Mouse (Mus musculus): ENCODE results near the gene Rcbtb1.
"Not testable (repeated sequence)": the region's sequence is repeated elsewhere in the genome, so short reads cannot be mapped to it uniquely, and the experiment has no call there.

Rcbtb1 gene

DNA sequence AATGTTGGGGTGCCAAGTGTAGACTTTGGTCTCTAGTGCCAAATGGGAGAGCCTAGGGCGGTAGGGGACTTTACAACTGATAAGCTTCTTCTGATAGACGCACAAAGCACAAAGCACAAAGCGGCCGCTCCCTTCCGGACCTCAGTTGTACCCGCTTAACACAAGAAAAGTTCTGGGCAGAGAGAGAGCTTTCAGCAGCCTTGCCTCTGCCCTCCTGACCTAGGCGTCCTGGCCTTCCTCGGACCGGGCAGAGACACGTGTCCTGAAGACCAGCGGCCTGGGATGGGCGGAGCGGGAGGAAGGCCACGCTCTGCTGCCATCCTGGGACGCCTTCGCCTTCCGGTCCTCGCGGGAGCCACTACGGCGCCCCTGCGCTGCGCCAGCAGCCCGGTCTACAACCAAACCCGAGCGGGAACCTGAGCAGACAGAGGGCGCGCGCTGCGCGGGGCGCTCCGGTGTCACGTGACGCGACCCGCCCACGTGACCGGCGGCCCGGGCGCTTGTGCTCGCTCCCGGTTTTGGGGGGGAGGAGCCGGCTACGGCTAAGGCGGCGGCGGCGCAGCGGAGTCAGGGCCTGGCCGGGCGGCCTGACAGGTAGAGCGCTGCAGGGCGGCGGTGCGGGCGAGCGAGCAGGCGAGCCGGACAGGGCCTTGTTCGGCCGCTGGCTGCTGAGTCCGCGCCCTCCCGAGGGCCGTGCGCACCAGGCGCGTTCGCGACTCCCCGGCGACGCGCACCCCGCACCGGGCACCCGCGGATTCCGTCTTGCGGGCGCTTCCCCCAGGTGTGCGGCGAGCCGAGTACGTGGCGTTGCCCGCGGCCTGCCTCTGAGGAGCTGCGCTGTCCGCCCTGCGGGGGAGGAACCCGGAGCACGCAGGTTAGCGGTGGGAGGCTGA lies at the start of gene Rcbtb1:
Gene Rcbtb1, plus strand, starts transcription at position 499 of the 893 bp plus-strand sequence.
- DNase-seq, result peak; percentile 96

DNA sequence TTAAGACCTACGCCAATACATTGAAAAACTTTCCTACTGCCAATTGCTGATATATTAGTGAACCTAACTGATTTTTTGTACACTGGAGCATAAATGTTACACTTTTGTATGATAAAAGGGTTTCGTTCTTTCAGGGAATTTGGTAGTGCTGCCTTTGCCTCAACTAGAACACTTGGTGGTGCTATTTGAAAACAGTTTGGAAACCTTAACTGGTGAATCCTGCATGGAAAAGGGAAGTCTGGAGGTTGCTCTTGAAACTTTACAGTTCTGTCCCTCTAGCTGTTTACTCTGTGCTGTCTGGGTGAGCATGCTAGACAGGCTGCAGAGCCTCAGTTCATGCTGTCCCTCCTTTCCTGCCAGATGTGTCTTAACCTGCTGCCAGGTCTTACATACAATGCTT lies 45.4 kb upstream of the Rcbtb1 start:
- peak; percentile 2 for DNase-seq

DNA sequence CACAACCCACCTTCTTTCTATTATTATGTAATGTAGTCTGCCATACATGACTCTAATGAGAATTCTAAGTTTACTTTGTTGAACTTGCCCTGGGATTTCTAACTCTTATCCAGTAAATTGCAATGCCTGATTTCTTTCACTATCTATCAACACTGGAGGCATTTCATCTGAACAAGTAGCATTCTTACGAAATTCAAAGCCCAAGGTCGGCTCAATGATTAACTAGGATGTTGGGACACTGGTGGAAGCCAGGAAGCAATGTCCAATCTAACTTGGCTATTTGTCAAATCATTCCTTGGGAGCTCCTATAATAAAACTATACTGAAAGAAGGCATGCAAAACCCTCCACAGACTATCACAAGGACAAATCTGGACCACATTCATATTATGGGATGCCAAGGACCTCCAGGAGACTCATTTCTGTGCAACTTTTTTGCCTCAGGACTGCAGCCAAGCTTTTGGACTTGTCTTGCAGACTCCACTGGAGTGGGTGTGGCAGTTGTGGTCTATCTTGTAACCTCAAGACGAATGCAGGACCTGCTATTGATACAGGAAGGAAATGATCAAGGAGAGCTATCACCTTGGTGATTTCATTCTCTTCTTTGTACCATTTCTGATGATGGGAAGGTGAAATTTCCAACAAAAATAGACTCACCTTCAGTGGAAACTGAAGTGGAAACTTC lies 43.9 kb upstream of the Rcbtb1 start:
- DNase-seq, result peak; percentile 70

DNA sequence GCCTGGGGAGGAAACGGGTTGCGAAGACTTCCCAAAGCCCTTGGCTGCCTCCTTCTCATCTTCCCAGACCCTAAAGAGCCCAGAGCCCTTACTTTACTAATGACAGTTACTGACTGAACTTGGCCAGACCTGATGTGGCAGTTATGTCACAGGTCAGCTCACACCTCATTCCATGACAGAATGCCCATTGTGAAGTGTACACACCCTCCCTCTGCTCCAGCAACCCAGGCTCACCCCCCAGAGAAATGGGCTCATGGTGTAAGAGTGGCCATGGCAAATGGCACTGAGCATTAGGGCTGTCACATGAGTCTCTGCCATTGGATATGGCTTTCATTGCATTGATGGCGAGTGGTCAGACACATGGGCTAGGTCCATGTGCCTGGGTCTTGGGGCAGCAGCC lies 22.4 kb upstream of the Rcbtb1 start, which contains the start of gene Gm5142:
Gene Gm5142, minus strand, starts transcription at position 101 of the 400 bp plus-strand sequence.
- no peak for DNase-seq

DNA sequence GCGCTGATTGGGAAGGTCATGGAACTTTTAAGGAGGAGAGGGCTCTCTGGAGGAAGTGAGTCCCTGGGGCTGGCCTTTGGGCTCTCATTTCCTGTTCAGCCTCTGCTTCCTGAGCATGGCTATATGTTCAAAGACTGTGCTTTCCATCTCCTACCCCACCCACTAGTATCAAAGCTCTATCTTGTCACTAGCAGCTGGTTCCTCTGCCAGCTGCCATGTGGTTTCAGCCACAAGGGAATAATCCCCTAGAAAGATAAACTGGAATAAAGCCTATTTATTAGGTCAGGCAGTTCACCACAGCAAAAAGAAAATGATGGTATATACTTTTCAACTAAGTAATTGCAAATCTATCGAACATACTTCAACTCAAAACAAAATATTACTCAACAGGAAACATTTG lies 18.3 kb upstream of the Rcbtb1 start:
- DNase-seq, result no peak

DNA sequence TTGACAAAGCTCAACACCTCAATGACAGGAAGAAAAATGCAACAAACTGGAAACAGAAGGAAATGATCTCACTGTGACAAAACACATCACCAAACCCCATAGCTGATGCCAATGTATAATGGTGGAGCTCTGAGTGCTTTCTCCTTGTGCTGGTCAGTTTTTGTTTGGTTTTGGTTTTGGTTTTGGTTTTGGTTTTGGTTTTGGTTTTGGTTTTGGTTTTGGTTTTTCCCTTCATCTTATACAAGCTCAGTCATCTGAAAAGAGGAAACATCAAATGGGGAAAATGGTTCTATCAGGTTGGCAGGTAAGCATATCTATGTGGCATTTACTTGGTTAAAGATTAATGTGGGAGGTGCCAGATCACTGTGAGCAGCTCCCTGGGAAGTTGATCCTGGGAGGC lies 15.5 kb upstream of the Rcbtb1 start:
- DNase-seq, result no peak

DNA sequence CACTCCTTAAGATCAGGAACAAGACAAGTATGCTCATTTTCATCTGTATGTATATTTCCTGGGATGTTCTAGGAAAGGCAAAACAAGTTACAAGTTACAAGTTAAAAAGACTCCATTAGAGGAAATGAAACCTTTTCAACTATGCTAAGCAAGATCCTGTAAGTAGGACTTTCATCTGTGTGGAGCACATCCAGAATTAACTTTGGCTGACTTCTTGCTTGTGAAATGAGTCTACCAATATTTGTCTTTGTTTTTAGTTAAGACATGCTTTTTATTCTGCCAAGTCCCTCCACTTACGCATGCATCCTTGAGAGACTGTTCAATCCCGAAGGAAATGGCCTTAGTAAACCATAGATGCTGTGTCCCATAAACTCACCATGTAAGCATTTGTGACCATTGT lies 14.9 kb upstream of the Rcbtb1 start:
- DNase-seq, result no peak

DNA sequence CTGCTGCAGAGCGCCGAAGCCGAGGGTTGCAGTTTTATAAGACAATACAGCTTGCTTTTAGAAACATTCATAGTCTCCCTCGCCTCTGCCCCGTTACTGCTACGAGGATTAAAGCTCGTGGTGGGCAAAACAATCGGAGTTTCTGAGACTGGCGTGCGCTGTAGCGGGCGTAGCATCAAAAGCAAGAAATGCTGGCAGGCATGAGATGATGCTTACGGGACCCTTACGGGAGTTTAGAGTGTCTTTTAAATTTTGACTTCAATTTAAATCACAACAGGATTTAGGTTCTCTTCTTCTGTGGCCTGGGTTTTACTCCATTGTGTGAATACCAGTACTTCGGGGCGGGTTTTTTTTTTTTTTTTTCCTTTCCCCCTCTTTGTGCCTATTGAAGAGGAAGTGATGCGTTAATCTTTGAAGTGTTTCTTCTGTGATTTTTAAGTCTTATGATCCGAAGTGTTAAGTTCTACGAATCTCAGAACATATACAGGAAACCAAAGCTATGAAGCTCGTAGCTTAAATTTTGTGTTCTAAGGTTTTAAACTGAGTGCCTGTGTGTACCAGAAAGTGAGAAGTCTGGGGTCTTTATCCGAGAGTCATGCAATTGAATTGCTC lies 701 bp downstream of the Rcbtb1 start:
- no peak for DNase-seq

DNA sequence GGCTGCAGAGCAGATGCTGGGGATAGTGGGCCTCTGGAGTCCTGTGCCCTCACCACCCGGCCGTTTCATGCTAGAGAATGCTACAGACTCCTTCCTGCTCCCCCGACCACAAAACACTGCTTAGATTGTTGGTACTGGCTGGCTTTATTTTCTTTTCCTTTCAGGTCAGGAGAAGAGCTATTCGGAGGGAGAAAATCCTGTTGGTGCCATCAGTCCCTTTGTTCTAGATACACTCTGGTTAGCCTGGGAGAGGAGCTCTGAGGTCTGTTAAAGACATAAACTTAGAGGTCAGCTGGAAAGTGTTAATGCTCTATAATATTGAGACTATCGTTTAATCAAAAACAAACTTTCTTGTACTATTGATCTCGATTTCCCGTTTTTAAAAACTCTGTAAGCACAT lies 4.5 kb downstream of the Rcbtb1 start:
- no peak for DNase-seq

DNA sequence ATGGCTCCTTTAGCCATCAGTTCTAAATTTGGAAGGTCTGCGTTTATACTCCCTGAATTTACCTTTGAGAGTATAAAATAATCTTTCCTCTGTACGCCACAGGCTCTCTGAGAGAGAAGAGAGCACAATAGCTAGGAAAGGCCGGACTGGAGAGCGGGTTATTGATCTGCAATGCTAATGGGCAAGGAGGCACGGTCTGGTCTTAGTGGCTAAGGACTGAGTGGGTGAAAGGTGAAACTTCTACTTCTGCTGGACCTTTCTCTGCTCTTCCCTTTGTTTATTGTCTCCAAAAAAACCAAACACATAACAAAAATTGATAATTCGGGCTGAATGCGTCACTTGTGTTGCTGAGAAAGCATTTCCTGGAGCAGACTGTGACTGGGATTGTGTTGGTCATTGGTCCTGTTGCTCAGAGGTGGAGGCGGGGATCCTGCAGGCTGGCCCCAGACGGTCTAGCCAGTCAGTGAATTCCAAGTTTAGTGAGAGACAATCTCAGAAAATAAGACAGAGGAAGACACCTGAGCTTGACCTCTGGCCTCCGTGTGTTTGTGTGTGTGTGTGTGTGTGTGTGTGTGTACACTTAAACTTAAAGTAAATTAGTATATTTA lies 5.1 kb downstream of the Rcbtb1 start:
- DNase-seq, result no peak

DNA sequence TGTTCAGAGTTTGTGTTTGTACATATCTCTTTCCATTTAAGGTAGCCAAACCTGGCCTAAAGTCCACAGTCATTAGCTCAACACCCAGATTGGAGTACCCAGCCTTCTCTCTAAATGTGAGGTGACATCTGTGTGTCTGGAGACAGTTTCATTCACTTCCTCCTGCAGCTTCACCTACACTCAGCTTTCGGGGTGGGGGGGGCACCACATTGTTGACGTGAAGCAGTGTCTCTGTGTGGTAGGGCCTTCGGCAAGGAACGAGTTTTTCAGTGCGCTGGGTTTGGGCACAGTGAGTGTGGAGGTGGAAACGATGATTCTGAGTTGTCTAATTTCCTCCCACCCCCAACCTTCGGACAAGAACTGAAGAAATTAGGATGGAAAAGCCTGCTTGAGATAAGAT lies 8.0 kb downstream of the Rcbtb1 start:
- no peak for DNase-seq

DNA sequence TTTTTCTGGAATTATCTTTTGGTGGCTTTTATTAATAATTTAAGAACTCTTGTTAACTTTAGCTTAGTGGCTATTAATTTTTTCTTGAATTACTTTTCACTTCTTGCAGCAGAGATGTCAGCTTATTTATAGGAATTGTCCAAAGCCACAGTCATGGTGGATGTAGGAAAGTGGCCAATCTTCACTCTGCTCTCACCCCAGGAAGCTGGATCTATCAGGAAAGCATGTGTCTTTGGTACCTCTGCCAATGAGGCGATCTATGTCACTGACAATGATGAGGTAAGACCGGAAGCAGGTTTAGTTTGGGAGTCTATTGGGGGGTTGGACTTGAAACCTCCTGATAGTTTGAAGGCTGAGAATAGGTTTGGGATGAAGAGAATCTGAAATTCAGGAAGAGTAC lies 8.8 kb downstream of the Rcbtb1 start:
- DNase-seq, result no peak

DNA sequence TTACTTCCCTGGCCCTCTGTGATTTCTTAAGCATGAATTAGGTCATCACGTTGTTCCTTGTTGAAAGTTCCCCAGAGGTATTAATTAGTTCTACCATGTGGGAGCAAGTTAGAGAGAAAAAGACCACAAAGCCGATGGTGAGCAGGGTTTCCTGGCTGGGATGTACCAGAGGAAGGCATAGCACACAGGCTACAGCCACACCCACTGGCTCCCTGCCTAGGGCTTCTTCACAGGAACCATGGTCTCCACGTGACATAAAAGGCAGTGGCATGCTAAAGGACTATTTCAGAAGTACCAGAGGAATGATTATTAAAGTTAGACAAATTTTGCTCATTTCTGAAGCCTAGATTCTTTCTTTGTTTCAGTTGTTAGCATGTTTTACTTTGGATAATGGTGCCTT lies 18.2 kb downstream of the Rcbtb1 start:
- DNase-seq, result no peak

DNA sequence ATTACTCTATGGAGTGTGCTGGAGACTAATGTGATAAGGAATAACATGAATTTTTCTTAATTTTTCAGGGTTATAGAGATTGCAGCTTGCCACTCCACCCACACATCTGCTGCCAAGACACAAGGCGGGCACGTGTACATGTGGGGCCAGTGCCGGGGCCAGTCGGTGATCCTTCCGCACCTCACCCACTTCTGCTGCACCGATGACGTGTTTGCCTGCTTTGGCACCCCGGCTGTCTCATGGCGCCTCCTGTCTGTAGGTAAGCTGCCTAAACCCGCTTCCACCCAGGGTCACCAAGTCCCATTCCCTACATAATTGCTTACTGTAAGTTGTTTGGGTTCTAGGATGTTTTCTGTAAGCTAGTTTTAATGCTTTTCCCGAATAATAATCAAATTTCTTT lies 25.2 kb downstream of the Rcbtb1 start:
- DNase-seq, result no peak

DNA sequence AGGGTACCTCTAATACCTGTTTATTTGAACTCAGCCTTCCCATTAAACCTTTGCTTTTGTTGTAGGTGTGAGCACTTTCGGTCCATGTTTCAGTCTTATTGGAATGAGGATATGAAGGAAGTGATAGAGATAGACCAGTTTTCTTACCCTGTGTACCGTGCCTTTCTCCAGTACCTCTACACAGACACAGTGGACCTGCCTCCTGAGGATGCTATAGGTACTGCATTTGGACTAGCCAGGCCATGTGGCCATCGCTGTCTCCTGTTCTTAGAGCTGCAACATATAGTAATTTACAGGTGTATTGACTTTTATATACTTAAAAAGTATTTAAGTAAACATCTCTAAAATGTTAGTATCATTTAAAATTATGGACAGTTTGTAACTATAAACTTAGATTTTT lies 28.8 kb downstream of the Rcbtb1 start:
- no peak for DNase-seq

DNA sequence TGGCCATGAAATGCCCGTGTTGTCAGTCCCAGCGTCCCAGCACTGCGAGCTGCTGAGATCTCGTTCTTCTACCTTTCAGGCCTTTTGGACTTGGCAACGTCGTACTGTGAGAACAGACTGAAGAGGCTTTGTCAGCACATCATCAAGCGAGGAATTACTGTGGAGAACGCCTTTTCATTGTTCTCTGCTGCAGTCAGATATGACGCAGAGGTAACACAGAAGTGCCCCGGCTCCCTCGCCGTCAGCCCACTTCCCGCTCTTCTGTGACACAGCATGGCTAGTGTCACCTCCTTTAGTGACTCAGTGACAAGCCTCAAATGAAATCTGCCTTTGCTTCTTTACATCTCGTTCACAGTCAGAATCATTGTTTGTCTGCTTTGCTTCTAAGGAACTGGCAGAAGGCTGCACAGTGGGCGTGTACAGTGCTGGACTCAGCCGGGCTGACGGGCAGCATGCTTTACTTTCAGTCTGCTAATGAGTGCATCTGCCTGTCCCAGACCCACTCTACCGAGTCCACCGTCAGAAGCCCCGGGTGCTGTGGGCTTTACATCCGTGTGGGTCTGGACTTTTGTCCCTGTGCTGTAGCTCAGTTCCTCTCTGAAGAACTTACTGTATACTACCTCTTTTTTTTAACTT lies 29.4 kb downstream of the Rcbtb1 start:
- no peak for DNase-seq

DNA sequence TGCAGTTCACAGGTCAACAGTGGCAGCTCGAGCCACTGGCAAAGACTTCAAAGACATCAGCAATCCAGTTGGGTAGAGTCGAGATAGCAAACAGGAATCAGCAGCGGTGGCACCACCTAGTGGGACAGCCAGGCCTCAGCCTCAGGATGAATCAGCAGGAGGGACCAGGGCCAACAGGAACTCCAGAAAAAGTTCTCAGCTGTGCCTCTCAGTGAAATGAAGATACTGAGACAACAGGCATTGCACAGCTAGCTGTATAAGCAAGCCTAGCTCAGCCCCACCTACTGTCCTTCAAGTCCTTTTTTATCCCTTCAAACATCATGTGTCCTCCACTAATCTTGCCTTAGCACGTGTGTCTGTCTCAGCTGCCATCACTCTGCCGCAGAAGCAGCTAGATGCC lies 31.0 kb downstream of the Rcbtb1 start:
- DNase-seq, result peak; percentile 6

DNA sequence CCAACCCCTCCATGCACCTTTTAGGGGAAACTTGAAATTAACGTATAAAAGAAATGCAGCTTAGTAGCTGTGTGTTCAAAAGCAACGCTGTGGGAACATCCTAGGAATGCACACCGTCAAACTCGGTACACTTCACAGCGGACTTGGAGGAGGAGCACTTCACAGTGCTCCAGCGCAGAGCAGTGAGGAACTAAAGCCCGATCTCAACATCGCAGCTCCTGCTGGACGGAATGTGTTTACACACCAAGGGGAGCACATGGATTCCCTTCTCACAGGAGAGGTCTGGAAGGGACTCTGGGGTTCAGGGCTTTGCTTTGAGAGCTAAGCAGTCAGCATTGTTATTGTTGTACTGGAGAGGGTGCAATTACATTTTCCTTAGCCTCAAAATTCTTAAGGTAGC lies 32.6 kb downstream of the Rcbtb1 start:
- DNase-seq, result no peak

DNA sequence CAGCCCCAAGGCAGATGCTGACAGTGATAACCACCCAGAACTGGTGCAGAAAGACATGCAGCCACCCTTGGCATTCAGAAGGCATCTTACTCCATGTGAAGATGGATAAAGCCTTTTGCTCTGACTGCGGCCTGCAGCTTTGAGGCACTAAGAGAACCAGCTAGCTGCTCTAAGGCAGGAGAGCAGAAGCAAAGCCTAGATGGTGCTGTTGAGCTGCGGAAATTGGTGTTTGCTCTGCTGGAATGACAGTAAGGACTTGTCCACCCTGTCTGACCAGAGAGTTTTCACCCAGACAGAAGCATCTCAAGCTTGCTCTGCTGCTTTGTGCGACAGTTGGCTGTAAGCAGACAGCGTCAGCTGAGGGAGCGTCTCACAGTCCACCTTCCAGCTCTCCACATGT lies 49.3 kb downstream of the Rcbtb1 start:
- DNase-seq, result peak; percentile 16

DNA sequence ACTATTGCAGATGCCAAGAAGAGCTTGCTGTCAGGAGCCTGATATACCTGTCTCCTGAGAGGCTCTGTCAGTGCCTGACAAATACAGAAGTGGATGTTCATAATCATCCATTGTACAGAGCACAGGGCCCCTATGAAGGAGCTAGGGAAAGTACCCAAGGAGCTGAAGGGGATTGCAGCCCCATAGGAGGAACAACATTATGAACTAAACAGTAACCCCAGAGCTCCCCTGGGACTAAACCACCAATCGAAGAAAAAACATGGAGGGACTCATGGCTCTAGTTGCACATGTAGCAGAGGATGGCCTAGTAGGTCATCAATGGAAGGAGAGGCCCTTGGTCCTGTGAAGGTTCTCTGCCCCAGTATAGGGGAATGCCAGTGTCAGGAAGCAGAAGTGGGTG lies 54.9 kb downstream of the Rcbtb1 start:
- not testable (repeated sequence) for DNase-seq

DNA sequence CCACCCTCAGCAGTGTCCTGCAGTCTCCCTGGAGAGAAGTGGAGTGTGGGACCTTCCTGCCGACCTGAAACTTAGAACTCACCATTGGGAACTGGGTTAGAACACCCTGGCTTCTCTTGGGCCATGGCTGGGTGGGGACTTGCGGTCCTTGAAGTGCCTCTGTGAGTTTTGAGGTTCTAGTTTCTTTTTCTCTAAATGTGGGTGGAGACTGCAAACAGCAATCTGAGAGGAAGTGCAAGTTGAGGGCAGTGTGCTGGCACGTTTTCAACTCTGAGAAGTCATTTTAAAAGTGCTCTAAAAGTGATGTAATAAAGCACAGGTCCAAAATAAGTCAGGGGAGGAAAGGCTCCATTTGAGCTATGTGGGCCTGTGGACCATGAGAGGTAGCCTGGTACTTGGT lies 59.0 kb downstream of the Rcbtb1 start, which contains the start of gene Gm6904:
Gene Gm6904, minus strand, starts transcription at position 161 of the 400 bp plus-strand sequence.
- DNase-seq, result peak; percentile 8

DNA sequence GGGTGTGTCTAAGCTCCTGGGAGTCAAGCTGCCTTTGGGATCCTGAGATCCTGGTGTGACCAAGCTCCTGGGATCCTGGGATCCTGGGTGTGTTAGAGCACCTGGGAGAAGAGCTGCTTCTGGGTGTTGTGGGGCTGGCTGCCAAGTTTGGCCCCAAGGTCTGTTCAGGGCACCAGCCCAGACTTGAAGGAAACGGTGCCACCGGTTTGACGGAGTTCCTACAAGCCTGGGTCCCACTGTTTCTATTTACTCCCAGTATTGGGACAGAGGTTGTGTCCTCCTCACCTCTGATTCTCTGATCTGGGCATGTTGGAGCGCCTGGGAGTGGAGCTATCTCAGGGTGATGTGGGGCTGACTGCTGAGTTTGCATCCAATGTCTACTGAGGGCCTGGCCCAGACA lies 74.0 kb downstream of the Rcbtb1 start:
- DNase-seq, result not testable (repeated sequence)

Measured in kidney, postnatal 14 days (tissue).